Mouse (Mus musculus) colon, adult 2 months (tissue): ENCODE measurements around the gene Snx7. TPM values are rescaled to one million over a fixed set of nuclear protein-coding genes. Genes with fewer than 3 reads are reported as not detected.

Source experiments
- polyA plus RNA-seq: library from polyadenylated mRNA; depleted of rRNA; stranded (reverse); fragments of >200 nt; gene quantifications from 2 replicates; pipeline ENCODE4 v1.2.3, GENCODE M21; 2012; rRNA removed

Snx7 gene
- 23.5 and 38.7 TPM in 2 replicates for polyA plus RNA-seq

DNA sequence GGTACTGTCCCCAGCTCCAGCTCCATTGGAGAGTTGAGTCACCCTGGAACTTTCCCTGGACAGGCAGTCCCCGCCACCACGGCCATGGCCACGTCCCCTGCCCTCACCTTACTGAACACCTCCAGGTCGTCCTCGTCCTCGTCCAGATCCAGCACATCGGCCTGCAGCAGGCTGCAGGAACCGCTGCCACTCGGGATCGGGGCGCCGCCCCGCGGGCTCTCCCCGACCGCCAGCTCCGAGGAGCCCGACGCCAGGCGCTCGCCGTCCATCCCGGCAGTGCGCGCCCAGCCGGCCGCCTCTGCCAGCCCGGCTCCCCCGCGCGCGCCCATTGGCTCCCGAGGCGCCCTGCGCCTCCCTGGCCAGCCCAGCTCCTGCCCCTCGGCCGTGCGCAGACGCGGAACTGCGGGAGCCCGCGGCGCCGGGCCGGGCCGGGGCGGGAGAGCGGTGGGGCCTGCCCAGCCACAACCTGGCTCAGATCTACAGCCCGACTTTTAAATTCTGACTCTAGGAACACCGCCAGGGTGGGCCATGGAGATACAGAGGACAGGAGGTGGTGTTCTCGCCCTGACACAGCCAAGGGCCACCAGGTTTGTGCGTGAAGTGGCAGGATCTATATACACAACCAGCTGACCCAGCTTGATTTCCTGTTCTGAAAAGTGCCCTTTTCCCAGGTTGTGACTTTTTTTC, at the start of gene Snx7:
Gene Snx7, minus strand, starts transcription at position 300 of the 687 bp plus-strand sequence.

